Mouse (Mus musculus) megakaryocyte, embryonic 14.5 days (primary cell): ENCODE data around the gene Trpc4ap.

Experiments
- FLI1 ChIP-seq: IDR thresholded peaks from 2 replicates; pipeline ENCODE4 v1.6.1; 2012; ENCODE audit warnings: low read length, inconsistent platforms, mixed read lengths
- GATA1 ChIP-seq: IDR thresholded peaks from 3 replicates; pipeline ENCODE4 v1.6.1; 2012; ENCODE audit warnings: mixed read lengths, low read length, inconsistent platforms, borderline replicate concordance

DNA sequence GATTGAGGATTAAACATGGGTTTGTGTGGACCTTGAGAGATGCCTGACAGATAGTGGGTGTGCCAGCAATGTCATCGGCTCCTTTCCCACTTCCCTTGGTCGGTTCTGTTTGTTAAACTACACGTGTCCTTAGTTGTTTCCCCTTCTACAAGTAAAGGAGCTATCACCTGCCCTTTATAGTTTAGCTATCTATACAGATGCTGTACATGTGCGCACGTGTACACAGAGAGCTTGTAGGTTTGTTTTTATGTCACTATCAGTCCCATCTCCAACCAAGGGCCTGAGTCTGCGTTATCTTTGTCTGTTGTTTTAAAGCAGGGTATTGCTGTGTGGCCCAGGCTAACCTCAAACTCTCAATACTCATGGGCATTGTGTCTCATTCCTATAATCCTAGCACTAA lies 68.2 kb downstream of the Trpc4ap start:
- TF ChIP-seq GATA1 (no peak), FLI1 (no peak)
